Mouse (Mus musculus): ENCODE data around the gene Lat2.
A peak's percentile ranks its signal among the peaks of the same experiment; 100 is the strongest.

Lat2 gene

DNA sequence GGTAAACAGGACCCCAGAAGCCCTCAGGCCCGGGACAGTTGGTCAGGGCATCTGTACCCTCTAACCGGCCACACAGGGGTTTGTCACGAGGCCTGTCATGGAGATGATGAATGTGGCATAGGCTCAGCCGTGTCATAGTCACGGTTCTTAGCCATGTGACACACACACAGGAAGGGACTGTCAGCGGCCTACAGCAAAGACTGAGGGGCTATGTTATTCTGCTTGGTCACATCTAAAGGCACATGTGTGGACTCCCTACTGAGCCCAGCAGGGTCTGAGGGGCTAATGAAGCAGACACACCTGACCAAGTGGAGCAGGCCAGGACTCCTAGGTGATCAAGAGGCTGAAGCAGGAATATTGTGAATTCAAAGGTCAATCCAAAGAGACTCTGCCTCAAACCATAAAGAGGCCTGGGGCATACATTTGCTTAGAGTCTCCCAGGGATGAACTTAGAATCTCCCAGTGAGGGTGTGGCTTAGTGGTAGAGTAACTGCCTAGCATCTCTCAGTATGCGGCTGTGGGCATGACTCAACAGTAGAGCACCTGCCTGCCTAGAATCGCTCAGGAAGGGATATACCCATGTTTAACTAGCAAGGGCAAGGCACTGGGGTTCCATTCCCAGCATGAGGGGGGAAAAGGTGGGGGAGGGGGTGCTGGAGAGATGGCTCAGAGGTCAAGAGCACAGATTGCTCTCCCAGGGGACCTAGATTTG is 2.9 kb downstream of the Lat2 start:
- no peak for DNase-seq

DNA sequence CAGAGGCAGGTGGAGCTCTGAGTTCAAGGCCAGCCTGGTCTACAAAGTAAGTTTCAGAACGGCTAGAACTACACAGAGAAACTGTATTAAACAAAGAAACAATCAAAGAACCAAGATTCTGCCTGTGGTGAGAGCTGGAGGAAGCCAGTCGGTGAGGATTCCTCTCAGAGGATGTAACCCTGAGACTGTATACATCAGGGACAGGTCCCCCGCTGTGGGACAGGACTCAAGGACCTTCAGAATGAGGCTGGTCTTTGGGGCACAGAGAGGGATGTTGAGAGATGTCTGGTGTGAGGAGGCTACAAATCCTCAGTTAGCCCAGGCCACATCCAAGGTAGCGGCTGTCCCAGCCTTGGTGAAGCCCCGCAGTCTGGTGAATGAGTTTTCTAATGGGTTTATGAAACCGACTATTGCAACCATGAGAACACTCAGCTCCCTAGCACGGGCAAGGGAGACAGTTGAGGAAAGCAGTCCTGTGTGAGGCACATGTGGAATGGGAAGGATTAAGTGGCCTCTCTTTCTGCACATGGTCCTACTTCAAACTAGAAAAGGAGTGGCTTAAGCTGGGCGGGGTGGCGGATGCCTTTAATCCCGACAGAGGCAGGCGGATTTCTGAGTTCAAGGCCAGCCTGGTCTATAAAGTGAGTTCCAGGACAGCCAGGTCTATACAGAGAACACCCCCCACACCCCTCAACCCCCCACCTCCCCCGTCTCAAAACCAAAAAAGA is 4.7 kb downstream of the Lat2 start:
- DNase-seq, result no peak

DNA sequence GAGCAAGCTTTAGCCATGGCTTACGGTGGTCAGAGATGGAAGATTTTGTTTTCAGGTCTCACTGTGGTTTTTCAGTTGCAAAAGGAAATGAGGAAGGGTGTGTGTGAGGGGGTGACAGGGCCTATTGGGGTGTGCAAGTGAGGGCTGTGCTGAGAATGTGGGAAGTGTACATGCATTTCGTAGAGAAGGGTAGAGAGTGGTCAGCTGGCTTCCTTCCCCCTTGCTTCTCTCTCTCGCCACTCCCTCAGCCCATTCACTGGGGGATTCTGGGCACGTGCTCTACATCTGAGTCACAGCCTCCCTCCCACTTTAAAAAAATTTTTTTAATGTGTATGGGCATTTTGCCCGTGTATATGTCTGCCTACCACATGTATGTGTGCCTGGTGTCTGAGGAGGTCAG is 7.7 kb downstream of the Lat2 start:
- DNase-seq, result no peak

DNA sequence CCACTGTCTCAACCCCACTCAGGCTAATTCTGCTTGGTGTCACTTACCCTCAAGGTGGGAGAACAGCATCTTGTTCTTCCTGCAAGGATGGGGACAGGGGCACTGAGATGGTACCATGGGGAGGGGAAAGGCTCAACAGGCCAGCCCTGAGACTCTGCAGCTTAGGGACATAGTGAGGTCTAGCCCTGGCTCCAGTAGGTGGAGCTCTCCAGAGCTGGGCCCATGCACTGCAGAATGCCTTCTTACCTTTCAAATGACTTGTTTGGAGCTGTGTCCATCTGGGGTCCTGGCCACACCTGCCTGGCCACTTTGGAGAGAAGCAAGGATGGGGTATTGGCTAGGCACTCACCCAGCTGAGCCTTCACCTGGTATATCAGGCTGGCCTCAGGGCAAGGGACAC is 8.5 kb downstream of the Lat2 start:
- no peak for DNase-seq

DNA sequence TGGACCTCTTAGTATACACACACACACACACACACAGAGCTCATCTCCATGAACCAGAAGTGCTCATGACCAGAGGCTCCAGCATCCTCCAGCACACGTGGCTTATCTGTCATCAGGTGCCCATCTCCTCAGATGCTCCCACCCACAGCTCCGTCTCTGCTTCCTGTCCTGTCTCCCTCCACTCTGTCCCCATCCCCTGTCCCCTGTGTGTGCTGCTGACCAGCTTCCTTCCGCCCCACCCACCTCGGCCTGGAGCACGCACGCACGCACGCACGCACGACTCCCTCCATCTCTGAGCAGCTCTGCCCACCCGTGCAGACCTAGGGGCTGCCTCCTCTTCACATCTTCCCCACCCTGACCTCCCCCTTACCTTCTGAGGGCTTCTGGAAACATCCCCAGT is 10.4 kb downstream of the Lat2 start:
- DNase-seq, result no peak

DNA sequence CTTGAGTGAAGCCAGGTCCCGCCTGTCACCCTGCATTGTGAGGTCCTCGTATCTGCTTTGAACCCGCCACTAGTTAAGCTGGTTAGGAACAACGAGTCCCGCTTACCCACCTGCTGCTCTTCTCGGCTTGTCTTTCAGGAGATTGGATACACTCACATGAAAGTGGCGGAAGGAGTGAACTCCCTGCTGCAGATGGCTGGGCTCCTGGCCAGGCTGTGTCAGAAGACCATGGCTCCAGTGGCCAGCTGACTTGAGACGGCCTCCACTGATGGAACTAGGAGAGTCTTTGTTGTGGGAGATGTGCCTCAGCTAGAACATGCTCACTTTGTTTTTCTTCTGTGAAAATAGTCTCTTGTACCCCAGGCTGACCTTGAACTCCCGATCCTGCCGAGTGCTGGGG is 17.1 kb downstream of the Lat2 start:
- peak in 1 of 2 experiments; percentile 48 for DNase-seq

DNA sequence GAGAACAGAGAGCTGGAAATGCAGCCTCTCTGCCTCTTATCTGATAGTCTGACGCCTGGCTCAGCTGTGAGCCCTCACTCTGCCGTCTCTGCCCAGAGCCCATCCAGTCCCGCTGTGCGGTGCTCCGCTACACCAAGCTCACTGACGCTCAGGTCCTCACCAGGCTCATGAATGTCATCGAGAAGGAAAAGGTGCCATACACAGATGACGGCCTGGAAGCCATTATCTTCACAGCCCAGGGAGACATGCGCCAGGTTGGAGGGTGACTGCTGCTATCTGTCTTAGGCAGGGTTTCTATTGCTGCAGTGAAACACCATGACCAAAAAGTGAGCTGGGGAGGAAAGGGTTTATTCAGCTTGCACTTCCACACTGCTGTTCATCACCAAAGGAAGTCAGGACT is 21.7 kb downstream of the Lat2 start:
- DNase-seq, result no peak

DNA sequence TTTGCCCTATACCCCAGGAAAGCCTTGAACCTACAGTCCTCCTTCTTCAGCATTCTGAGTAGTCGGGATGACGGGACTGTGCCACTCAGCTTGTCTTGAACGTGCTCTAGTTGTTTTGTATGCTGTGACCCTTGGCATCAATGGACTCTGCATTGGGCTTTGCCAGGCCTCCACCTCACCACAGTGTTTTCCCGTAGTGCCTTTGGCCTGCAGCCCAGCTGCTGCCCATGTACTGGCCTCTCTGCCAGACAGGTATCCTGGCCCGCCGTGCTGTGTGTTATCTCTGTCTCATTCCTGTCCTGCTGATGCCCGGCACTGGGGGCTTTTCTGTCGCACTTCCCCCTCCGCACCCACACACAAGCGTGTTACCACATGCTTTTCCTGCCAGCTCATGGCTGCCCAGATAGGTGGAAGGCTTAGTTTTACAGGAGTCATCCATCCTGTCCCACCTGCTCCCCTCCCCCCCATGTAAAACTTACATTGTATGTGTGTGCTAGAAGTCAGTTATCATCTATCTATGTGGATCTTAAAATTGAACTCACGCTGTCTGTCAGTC is 22.7 kb downstream of the Lat2 start:
- peak; percentile 60 to 72 for DNase-seq

DNA sequence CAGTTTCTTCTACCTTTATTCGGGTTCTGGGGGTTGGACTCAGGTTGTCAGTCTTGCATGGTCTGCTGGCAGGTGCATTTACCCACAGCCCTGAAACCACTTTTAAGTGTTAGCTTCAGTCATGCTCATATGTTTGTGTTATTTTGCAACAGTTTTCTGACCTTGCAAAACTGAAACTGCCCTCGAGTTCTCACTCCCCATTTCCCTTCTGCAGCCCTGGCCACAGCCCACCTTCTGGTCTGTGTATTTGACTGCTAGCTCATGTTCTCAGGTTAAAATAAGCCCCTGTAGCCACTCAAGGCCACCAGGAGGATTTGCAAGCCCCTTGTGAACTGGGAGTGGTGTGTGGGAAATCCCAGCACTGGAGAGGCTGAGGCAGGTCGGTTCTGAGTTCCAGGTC is 24.9 kb downstream of the Lat2 start:
- DNase-seq, result no peak

DNA sequence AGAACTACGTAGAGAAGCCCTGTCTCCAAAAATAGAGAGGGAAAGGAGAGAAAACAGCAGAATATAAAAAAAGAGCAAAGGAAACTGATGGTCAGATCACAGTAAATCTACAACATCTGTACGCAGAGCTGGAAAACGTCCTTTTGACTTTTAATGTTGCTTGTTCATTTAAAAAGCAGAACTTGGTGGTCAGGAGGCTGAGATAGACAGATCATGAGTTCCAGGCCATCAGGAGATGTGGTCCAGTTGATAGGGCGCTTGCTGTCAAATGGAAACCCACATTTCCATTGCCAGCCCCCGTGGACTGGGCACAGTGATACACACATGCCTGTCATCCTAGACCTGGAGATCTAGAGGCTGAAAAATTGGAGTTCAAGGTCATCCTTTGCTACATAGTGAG is 30.0 kb downstream of the Lat2 start:
- DNase-seq, result no peak

DNA sequence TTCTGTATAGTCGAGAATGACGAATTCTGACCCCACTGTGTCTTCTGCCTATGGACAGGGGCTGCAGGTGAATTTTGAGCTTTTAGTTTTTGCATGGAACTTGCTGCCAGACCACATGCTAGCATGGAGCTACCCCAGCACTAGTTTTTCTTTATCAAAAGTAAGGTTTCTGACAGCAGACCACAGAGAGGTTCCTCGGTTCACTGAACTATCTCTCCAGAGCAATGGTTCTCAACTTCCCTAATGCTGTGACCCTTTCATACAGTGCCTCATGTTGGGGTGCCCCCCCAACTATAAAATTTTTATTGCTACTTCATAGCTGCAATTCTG is 31.0 kb downstream of the Lat2 start:
- no peak for DNase-seq

DNA sequence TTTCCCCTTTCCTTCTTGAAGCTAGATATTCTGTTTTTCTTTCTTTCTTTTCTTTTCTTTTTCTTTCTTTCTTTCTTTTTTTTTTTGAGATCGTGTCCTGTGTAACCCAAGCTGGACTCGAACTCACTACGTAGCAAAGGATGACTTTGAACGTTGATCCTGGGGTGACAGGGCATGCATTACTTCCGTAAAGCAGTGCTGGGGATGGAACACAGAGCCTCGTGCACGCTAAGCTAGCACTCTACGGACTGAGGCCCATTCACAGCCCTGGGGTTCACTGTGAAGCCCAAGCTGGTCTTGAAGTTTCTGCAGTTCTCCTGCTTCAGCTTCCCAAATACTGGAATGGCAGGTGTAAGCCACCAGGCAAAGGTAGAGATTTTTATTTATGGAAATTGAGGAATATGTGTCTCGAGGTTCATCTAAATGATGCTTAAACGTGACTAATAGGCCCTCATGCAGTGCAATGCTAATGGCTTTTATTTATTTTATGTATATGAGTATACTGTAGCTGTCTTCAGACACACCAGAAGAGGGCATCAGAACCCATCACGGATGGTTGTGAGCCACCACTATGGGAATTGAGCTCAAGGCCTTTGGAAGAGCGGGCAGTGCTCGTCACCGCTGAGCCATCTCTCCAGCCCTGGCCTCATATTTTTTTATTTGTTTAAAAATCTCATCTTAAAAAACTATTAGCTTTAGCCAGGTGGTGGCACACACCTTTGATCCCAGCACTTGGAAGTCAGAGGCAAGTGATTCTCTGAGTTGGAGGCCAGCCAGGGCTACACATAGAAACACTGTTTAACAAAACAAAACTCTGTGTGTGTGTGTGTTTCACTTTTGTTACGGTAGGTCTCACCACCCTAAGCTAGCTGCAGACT is 31.6 kb downstream of the Lat2 start:
- no peak for DNase-seq

DNA sequence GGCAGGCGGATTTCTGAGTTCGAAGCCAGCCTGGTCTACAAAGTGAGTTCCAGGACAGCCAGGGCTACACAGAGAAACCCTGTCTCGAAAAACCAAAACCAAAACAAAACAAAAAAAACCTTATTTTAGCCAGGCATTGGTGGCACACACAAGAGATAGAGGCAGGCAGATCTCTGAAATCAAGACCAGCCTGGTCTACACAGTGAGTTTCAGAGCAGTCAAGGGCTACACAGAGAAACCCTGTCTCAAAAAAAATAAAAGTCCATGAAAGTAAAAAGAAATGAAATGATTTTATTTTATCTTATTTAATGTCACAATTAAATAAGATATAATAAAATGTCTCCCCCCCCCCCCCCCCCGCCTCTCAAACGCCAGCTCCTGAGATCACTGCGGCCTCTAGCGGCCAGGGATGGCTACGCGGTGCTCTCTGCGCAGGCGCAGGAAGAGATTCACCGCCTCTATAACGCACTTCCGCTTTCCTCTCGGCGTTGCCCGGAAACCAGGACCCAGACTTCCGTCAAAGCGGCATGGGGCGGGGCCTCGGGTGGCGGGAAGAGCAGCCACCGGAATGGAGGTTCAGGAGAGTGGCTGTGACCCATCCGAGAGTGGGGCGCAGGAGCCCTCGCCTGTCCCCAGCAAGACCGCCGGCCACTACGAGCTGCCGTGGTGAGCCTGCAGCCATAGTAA is 32.5 kb downstream of the Lat2 start:
- peak; percentile 98 to 99 for DNase-seq

DNA sequence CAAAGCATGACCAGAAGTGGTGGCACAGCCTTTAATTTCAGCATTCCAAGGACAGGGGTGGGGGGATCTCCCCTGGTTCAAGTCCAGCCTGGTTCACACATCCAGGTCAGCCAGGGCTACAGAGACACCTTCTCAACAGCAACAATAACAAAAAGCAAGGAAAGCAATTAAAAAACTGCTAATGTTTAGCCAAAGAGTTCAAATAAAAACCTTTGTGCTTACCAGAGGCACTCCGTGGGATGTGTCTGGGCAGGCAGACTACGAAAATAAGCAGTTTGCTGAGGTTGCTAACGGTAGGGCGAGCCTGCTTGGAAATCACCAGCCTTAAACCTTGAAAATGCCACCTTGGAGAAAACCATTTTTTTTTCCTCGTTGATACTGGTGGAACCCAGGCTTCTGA is 33.7 kb downstream of the Lat2 start, which contains the start of gene Rfc2:
Gene Rfc2, plus strand, starts transcription at position 221 of the 400 bp plus-strand sequence.
- no peak for DNase-seq

DNA sequence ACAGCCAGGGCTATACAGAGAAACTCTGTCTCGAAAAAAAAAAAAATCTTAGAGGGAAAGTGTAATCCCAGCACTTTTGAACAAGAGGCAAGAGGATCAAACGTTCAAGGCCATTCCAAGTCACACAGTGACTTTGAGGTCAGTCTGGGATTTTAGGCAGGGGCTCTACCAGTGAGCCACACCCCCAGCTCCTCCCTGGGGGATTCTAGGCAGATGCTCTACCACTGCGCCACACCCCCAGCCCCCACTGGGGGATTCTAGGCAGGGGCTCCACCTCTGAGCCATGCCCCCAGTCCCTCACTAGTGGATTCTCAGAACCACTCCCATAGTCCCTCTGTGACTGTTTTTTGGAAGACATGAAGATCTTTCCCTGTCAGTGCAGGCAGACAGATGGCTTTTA is 35.7 kb downstream of the Lat2 start:
- DNase-seq, result no peak

DNA sequence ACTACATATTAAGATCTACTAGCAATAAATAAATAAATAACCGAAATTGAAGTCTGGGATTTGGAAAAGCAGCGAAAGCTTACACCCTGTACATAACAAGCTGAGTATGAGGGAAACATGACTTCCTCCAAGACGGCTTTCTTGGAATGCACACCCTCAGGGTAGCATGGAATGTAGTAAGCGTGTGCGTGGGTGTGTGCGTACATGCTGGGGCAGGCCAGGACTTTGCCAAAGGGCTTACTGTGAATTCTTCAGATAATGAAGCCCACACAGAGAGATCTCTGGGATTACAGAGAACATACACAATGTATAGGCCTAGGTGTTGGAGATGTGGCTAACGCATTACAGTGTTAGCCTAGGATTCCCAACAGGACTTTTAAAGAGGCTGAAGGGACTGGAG is 37.3 kb downstream of the Lat2 start:
- no peak for DNase-seq

DNA sequence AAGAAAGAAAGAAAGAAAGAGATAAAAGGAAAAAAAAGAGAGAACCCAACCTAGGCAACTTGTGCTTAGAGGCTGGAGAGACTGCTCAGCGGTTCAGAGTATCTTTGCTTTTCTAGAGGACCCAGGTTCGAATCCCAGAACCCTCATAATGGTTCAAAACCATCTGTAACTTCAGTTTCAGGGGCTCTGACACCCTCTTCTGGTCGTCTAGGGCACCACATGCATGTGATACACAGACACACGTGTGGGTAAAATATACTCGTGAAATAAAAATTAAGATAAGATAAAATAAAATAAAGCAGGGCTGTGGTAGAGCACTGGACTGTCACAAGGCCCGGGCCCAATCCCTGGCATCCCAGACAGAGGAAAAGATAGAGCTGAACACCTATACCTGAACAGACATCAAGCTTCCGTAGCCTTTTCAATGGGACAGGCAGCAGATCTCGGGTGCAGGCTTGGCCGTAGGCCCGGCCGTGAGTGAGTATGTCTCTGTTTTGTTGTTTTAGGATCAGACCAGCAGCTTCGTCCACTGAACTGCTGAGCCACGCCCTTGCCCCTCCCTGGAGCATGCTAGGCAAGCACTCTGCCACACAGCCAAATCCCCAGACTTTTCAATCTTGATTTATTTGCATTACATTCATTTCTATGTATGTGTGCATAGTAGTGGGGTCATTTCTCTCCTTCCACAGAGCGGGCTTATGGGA is 38.2 kb downstream of the Lat2 start:
- no peak for DNase-seq

DNA sequence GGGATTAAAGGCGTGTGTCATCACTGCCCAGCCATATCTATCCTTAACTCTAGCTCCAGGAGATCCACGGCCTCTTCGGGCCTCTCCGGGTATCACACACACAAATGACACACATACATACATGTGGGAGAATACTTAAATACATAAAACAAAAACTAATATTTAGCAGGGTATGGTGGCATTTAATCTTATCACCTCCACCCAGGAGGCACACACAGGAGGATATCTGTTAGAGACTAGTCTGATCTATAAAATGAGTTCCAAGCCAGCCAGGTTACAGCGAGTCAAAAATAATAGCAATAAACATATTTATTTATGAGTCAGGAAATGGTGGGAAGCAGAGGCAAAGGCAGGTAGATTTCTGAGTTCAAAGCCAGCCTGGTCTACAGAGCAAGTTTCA is 39.0 kb downstream of the Lat2 start:
- no peak for DNase-seq

DNA sequence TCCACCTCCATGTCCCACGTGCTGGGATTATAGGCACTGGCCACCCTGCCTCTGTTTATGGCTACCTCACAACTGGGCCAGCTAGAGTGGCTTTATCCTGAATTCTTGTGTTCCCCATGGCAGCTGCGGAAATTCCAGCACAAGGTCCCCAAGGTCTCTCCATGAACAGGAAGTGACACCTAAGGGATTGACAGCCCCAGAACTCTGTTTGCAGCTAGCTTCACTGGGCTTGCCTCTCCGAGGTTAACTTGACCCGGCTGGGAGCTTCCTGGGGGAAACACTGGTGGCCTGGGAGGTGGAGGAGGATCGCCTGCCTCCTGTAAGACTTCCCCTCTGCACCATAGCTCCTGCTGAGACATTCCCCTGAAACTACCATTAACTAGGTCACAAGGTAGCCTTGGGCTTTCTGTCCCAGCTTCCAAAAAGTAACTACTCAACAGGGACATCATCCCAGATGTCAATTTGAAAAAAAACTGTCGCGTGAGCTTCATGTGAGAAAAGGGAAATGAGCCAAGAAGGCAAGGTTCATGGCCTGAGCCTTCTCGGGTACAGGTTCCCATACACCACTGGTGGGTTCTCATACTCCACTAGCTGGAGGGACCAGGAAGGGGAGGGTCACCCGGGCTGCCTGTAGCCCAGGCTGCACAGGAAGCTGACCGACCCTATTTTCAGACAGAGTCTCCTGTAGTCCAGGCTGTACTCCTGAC is 42.2 kb downstream of the Lat2 start:
- DNase-seq, result no peak

DNA sequence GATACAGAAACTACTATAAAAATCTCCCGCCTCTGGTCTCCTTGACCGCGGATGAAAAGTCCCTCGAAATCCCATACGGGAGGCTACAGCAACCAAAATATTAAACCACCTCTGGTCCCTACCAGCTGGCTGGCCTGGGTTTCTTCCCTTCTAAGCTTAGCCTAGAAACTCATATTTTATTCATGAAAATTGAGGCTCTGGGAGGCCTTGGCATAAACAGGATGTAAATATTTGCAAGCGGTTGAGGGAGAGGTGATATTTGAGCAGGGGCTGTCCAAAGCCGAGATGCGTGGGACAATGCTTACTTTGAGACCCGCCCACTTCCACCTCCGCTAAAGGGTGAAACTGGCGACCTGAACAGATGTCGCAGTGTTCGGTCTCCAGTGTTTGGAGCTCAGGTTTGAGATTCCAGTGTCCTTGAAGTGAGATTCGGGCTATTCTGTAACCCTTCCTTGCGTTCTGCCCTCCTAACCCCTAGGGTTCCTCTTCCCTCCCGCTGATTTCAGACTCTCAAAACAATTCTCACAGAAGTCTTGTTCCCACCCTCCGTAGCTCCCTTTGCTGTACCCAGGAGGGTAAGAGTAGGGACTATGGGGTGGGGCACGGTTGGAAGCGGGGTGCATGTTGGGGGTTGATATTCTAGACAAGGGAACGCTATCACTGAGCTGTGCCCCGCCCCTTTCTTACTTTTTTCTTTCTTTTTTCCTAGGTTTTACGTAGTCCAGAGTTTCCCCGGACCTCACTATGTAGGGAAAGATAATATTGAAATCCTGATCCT is 42.9 kb downstream of the Lat2 start:
- peak; percentile 41 to 60 for DNase-seq
